Mouse (Mus musculus) olfactory bulb, adult 2 months (tissue): ENCODE results near the gene Brk1. TPM values are rescaled to one million over a fixed set of nuclear protein-coding genes. Genes with fewer than 3 reads are reported as not detected.
A peak's percentile ranks its signal among the peaks of the same experiment; 100 is the strongest.

Experiments used
- H3K27ac ChIP-seq: fragments of 200-500 bp; 2 replicates; pipeline ENCODE4 v1.5.1; 2012; ENCODE audit warnings: low read depth, low read length; ENCODE audit not compliant: insufficient read depth
- H3K4me1 ChIP-seq: fragments of 200-500 bp; 2 replicates; pipeline ENCODE4 v1.6.1; 2012; ENCODE audit warnings: low read length; ENCODE audit not compliant: control insufficient read depth, insufficient read depth
- H3K4me3 ChIP-seq: fragments of 200-500 bp; 2 replicates; pipeline ENCODE4 v1.5.1; 2012; ENCODE audit warnings: mild to moderate bottlenecking, low read depth, low read length, moderate library complexity; ENCODE audit not compliant: insufficient read depth
- CTCF ChIP-seq: fragments of 200-500 bp; IDR thresholded peaks from 2 replicates; pipeline ENCODE4 v1.5.1; 2012; ENCODE audit warnings: low read depth, mild to moderate bottlenecking, low read length, moderate library complexity; ENCODE audit not compliant: insufficient read depth
- POLR2A ChIP-seq: fragments of 200-500 bp; IDR thresholded peaks from 2 replicates; pipeline ENCODE4 v1.6.1; 2012; ENCODE audit warnings: mild to moderate bottlenecking, low read depth, low read length, moderate library complexity; ENCODE audit not compliant: insufficient read depth
- WGBS: fragments of 180-500 bp; shearing (Covaris S2); methylation state at CpG from one replicate; pipeline ENCODE4 v1.1.7; 2018; 5-methylcytosine and 5-hydroxymethylcytosine counted together
- polyA plus RNA-seq: library from polyadenylated mRNA; stranded (reverse); fragments of >200 nt; gene quantifications from 2 replicates; pipeline ENCODE4 v1.2.4, GENCODE M21; 2012; ENCODE audit warnings: low replicate concordance; ENCODE audit not compliant: missing spikeins, insufficient read depth, insufficient read length

Brk1 gene
- polyA plus RNA-seq, 1 experiment = not detected

DNA sequence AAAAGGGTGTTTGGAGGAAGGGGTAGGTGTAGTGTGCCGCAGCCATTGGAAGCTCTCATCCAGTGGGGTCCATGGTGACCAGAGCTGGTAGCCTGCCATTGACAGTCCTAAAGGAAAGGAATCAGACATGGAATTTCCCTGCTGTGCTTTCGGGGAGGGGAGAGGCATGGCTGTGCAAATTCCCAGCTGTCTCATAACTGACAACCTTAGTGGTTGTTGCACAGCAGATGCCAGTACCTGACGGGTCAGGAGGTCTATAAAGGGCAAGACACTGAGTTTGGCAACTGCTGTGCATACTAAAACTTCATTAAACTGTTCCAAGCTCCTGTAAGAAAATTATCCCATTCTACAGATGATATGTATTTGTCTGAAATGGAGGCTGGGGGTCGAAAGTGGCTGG is 6.6 kb upstream of the Brk1 start:
- no peak for TF ChIP-seq CTCF
- TF ChIP-seq POLR2A = no peak

DNA sequence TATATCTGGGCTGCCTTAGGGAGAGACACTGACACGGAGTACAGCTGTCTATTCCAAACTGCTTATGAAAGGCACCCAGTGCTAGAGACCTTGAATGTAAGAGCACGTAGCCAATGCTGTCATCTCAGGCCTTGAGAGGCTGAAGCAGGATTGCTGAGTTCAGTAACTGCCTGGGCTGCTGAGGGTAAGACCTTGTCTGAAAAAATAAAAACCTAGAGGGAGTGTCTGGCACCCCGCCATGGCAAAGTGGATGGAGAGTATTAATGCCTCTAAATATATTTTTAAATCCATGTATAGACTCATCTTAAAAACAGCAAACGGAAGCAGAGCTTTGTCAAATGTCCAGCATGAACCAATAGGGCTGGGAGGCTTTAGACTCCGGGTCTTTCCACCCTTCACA is 4.7 kb upstream of the Brk1 start:
- H3K4me3 ChIP-seq = no peak overlapping the region
- TF ChIP-seq CTCF (no peak), POLR2A (no peak)
- H3K4me1 ChIP-seq = peaks cover 3% of the 10 kb centered on the region; the same call in 1 of the 2 replicates
- WGBS = 64% methylated on average over 5 of the region's 5 CpGs
- no peak overlapping the region for H3K27ac ChIP-seq

More for the DNA sequence above, 6.6 kb upstream of the Brk1 start:
- no peak overlapping the region for H3K27ac ChIP-seq
- H3K4me3 ChIP-seq = no peak overlapping the region
- 92% methylated on average over 4 of the region's 4 CpGs for WGBS
- H3K4me1 ChIP-seq = peaks cover 3% of the 10 kb centered on the region; the same call in 1 of the 2 replicates

- 38% methylated on average over 23 of the region's 23 CpGs for WGBS
- TF ChIP-seq CTCF (no peak), POLR2A (no peak)
- Histone ChIP-seq H3K4me3 (no peak within 1 kb of the TSS), H3K4me1 (peaks cover 3% of the 10 kb centered on the region; the same call in 1 of the 2 replicates), H3K27ac (no peak within 1 kb of the TSS)
Measured at GRCm38 (mm10) chr6:113600543-113601139, 3.9 kb upstream of the Brk1 start, which contains the start of gene Fancd2os. TSS of gene Fancd2os (minus strand) at chr6:113600715.

- no peak for TF ChIP-seq POLR2A
- TF ChIP-seq CTCF = no peak
- H3K4me1 ChIP-seq = peaks cover 8% of the 10 kb centered on the region
- no peak overlapping the region for H3K27ac ChIP-seq
- WGBS = 90% methylated on average over 6 of the region's 6 CpGs
- H3K4me3 ChIP-seq = no peak overlapping the region
Measured at GRCm38 (mm10) chr6:113602821-113603220, 1.8 kb upstream of the Brk1 start.

DNA sequence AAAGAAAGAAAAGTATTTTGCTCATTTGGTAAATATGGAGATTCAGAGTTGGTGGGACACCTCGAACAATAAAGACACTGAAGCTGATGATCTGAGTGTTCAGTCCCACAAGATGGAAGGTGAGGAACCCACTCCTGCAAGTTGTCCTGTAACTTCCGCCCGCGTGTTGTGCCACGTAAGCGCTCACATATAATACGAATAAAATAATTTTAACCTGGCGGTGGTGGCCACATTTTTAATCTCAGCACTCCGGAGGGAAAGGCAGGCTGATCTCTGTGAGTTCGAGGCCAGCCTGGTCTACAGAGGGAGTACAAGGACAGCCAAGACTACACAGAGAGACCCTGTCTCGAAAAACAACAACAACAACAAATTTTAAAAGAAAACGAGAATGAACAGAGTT is 579 bp upstream of the Brk1 start:
- WGBS = 53% methylated on average over 12 of the region's 12 CpGs
- peak overlapping the region; percentile 89 for H3K4me3 ChIP-seq
- no peak for TF ChIP-seq CTCF
- TF ChIP-seq POLR2A = no peak
- H3K4me1 ChIP-seq = peaks cover 10% of the 10 kb centered on the region
- peak overlapping the region; percentile 53 for H3K27ac ChIP-seq

- WGBS = 1% methylated on average over 10 of the region's 10 CpGs
- peaks cover 13% of the 10 kb centered on the region for H3K4me1 ChIP-seq
- peak overlapping the region; percentile 36; the same call in 1 of the 2 replicates for H3K27ac ChIP-seq
- TF ChIP-seq CTCF (no peak; the same call in 1 of the 2 replicates), POLR2A (no peak)
- peak overlapping the region; percentile 89 for H3K4me3 ChIP-seq
Measured at GRCm38 (mm10) chr6:113605224-113605545, 613 bp downstream of the Brk1 start.

- Histone ChIP-seq H3K4me1 (peaks cover 17% of the 10 kb centered on the region), H3K27ac (peak overlapping the region; percentile 54), H3K4me3 (no peak overlapping the region)
- no peak for TF ChIP-seq POLR2A
- WGBS = 40% methylated on average over 6 of the region's 6 CpGs
Measured at GRCm38 (mm10) chr6:113608871-113609270, 4.3 kb downstream of the Brk1 start.

DNA sequence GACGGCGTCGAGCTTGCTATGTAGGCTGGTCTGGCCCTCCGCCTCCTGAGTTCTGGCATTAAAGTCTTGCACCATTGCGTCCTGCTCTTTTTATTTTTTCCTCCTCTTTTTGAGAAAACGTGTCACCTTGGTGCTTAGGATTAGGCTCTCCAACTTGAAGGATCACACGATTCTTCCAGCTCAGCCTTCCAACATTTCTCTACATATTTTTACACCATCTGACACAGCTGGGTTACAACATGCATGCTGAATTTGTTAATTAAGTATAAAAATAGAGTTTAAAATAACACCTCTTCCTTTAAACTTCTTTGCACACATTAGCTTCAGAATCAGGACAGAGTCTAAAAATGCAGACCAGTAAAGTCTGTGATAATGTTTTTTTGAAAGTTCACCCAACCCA is 4.7 kb downstream of the Brk1 start:
- TF ChIP-seq CTCF (no peak), POLR2A (no peak)
- Histone ChIP-seq H3K4me1 (peaks cover 20% of the 10 kb centered on the region), H3K4me3 (no peak overlapping the region), H3K27ac (peak overlapping the region; percentile 54)
- WGBS = 36% methylated on average over 7 of the region's 7 CpGs

GRCm38 (mm10) chr6:113612258-113612969 is 7.8 kb downstream of the Brk1 start:
- 47% methylated on average over 8 of the region's 8 CpGs for WGBS
- Histone ChIP-seq H3K27ac (peak overlapping the region; percentile 80), H3K4me3 (no peak overlapping the region), H3K4me1 (peaks cover 19% of the 10 kb centered on the region)
- TF ChIP-seq POLR2A = no peak
- TF ChIP-seq CTCF = no peak

DNA sequence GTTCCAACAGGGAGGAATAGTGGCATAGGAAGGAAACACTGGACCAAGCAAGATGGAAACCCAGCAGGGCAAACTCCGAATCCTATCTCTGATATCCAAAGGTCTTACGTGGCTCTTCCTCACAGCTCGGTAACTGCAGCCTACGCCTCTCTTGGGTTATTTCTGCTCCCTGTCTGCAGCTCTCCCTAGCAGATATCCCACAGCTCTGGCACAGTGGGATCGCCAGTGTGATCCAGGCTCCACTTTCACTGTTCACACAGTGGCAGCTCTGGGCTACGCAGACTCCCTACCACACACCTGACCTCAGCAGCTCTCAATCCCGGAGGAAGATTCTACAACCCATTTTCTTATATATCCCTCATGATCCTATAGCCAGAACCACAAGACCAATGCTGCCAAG is 9.6 kb downstream of the Brk1 start:
- peaks cover 15% of the 10 kb centered on the region for H3K4me1 ChIP-seq
- peak overlapping the region; percentile 42; the same call in 1 of the 2 replicates for H3K27ac ChIP-seq
- no peak for TF ChIP-seq POLR2A
- no peak for TF ChIP-seq CTCF
- 75% methylated on average over 7 of the region's 7 CpGs for WGBS
- no peak overlapping the region for H3K4me3 ChIP-seq
